Mouse (Mus musculus): ENCODE measurements around the gene Rrp9. TPM values are rescaled to one million over a fixed set of nuclear protein-coding genes. Genes with fewer than 3 reads are reported as not detected.
"Not testable (repeated sequence)": the region's sequence is repeated elsewhere in the genome, so short reads cannot be mapped to it uniquely, and the experiment has no call there.

Rrp9 gene
- total RNA-seq, 2 experiments from 2014 or later: 6.3 to 16.0 TPM

DNA sequence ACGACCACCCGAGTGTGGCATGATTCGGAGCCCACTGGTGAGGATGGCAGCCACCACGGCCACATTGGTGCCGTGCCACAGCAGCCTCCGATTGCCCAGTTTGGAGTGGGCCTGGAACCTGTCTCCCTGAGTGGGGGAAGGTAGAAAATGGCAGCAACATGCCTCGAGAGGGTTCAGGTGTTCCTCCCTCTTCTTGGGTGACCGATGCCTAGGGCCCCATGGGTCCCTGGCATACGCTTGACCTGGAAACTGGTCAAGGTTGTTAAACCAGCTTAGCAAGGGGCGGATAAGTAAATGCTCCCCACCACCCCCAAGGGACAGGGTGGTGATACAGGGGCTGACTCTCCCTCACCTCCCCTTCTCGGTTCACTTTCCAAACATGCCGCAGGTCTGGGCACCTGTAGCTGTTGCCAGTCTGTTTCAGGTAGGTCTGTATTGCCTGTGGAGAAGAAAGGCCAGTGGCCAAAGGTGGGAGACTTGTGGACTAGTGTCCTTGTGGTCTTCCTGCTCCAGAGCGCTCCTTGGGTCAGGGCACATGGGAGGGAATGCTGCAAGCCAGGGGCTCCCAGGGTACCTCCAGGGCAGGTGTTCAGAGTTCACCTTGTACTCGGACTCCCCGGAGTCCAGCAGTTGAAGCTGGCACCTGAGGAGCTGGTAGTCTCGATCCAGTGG, 2.5 kb upstream of the Rrp9 start:
- ATAC-seq (ENCODE audit: poor library complexity, severe bottlenecking): no peak

DNA sequence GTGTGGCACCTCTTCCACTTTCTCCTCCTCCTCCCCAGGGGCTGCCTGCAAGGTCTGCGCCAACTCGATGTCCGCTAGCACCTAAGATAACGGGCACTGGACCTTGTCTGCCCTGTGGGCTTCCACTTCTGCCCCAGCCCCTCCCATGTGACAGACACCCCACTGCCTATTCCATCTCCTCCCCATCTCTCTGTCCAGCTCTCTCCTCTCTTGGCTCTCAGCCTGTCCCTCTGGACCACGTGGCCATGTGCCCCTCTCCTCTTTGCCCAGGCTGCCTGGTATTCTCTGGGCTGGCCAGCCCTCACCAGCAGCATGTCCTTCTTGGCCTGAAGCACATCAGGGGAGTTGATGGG, 2.0 kb upstream of the Rrp9 start:
- ATAC-seq (ENCODE audit: poor library complexity, severe bottlenecking): no peak

DNA sequence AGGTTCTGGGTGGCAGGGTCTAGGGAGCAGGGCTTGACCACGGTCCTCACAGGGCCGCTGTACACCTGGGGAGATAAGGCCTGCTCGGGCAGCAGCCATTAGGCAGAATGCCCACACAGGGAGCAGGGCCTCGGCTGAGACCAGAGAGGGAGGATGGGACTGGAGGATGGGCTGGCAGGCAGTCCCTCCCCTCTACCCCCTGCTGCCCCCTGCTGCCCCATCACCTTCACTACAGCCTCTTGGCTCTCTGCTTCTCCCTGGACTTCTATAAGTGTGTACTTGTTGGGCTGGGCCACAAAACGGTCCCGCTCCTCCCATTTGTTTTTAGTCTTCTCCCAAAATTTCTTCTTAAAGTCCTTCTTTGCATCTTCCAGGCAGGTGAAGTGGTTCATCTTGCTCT, 1.3 kb upstream of the Rrp9 start:
- ATAC-seq (ENCODE audit: poor library complexity, severe bottlenecking): peak; percentile 41

DNA sequence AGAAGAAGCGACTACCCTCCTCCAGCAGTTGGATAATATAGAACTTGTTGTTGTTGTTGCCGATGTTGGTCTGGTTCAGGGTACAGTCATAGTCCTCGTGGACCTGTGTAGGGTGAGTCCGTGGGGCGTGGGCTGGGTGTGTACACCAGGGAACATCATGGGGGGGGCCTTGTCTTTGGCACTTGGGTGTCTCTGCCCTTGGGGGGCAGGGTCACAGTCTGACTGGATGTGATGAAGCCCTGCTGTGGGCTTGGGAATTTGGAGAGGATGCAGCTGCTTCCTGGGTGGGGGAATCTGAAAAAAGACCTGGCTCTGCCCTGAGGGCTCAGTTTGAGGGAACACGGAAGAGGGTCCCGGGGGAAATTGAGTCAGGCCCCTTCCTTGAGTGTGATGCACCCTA, 717 bp upstream of the Rrp9 start:
- no peak for ATAC-seq (ENCODE audit: poor library complexity, severe bottlenecking)

DNA sequence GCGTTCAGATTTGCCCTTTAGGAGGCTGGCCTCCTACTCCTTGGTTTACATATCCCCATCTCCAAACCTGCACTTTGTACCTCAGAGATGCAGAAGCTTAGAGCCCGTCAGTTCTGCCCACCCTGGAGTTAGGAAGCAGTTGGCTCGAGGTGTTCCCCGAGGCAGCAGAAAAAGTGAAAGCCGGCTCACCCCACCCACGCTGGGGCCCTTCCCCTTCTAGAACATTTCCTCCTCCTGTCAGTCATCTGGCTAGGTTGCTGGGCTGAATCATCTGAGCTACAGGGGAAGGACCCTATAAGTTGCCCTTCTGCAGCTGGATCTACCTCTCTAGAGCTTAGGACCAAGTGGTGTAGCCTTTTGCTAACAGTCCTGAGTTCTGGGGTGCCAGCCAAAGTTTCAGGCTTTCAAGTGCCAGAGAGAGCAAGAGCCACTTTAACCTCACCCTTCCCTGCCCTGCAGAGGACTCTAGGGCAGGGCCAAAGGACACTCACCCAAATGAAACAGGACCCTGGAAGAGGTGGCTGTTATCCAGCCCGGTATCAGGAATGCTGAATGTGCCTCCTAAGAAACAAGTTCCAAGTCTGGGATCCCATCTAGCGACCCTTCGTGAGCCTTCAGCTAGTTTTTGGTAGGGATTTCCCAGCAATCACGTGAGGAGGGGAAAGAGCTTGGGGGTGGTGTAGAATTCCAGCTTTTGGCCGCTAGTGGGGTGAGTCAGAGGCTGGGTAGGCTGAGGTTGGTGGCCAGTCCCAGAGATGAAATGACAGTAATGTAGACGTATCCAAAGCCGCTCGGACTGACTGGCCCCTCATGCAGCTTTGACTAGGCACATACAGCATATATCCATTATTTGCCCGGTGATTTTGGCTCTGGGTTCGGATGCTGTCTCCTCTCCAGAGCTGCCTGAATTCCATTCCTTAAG, 500 bp downstream of the Rrp9 start:
- peak; percentile 49 for ATAC-seq (ENCODE audit: poor library complexity, severe bottlenecking)

DNA sequence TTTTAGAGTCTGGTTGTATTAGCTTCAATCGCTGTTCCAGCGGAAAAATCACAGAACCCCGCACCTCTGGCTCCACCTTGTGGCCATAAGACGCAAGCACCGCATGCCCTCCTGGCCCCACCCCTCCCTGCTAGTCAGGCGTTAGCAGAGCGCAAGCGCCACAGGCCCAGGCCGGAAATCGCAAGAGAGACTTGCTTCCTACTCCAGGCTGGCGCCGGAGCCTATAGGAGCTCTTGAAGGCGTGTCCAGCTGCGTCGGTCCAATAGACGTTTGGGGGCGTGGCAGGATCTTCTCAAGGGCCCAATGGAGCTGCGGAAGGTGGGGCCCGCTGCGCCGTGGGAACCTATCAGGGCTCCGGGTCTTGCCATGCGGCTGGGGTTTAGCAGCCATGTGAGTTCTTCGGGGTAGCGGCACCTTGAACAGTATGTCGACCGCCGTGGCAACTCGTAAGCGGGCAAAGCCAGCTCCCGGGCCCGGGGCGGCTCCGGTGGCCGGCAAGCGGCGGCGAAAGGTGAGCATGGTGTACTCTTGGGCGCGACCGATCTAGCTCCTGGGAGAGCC, 1.2 kb downstream of the Rrp9 start, which contains the start of gene Parp3:
Gene Parp3, minus strand, starts transcription at position 26 of the 561 bp plus-strand sequence.
- peak; percentile 84 for ATAC-seq (ENCODE audit: poor library complexity, severe bottlenecking)

DNA sequence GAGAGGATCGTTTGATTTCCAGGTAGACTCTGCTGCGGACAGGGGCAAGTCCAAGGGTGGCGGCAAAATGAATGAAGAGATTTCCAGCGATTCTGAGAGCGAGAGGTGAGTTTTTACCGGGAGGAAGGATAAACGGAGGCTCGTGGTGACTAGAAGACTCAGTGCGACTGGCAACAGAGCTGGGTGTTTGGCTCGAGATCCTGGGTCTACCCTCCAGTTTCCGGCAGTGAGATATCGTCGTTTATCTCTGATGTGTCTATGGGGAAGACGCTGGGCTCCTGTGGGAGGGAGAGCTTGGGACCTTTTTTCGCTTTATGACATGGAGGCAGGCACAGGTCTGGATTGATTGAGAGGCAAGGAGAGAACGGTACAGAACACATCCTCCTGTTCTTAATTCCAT, 1.9 kb downstream of the Rrp9 start:
- ATAC-seq (ENCODE audit: poor library complexity, severe bottlenecking): no peak

DNA sequence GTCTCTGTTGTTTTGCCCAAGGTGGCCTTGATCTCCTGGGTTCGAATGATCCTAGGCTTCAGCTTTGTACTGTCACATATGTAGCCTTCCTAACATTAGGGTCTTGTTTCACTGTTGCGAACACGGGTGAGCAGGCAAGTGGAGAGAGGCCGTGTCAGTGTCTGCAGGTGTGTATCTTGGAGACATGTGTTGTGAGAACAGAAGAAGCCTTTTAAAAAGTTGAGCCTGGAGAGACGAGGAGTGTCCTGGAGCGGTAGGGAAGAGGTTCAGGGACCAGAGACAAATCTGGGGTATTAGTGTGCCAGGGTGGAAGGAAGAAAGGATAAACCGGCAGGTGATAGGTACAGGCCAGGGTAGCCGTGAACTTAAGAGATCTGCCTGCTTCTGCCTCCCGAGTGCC, 2.3 kb downstream of the Rrp9 start:
- no peak for ATAC-seq (ENCODE audit: poor library complexity, severe bottlenecking)

DNA sequence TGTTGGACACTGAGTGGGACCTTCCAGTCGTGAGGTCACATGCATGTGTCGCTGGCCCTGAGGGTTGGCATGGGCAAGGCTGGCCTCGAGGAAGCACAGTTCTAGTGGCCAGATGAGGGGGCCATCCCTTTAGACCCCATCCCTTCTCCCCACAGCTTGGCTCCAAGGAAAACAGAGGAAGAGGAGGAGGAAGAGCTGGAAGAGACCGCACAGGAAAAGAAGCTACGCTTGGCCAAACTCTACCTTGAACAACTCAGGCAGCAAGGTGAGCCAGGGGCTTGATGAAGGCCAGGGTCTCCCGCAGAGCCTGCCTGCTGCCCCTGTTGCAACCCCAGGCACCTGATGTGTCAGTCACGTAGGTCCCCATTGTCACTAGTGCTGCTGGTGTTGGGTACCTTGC, 4.8 kb downstream of the Rrp9 start:
- no peak for ATAC-seq (ENCODE audit: poor library complexity, severe bottlenecking)

DNA sequence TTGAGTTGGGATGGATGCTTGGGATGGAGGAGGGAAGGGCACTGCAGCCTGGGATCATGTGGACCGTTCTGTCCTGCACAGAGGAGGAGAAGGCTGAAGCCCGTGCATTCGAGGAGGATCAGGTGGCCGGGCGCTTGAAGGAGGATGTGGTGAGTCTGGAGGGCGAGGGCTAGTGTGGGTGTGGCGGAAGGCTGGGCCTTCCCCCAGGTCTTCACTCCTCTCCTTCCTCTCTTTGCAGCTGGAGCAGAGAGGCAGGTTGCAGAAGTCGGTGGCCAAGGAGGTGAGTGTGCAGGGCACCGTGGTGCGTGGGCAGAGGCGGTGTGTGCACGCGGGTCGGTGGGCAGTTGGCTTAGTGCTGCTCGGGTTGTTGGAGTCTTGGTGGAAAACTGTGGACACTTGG, 5.3 kb downstream of the Rrp9 start:
- ATAC-seq (ENCODE audit: poor library complexity, severe bottlenecking): peak; percentile 39

DNA sequence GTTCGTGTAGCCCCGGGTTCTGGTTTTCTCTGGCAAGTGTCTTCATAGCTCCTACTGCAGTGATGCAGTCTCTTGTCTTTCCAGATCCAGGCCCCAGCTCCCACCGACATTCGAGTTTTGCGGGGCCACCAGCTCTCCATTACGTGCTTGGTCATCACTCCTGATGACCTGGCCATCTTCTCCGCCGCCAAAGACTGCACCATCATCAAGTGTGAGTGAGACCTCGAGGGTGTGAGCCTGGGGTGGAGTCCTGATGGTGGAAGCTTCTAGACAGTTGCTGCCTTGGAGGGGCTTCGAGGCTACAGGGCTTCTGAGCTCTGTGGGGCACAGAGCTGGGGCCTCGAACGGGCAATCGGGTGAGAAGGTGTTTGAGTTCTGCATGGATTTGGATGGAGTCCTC, 5.9 kb downstream of the Rrp9 start:
- ATAC-seq (ENCODE audit: poor library complexity, severe bottlenecking): no peak

DNA sequence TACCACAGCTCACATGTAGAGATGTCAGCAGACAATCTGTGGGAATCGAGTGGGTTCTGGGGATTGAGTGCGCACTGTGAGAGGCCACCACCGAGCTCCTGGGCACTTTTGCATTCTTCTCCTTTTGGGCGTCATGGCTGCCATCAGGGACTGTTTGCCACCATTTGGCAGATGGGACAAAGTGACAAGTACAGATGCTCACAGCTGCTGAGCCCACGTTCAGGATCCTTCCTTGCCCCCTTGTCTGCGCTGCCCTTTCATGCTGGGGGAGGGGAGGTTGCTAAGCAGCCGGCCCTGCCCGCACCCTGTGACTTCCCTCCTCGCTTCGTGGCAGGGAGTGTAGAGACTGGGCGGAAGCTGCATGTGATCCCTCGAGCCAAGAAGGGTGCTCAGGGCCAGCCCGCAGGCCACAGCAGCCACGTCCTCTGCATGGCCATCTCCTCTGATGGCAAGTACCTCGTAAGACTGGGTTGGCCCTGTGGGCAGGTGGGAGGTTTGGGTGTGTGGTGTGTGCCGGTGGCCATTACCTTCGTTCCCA, 6.9 kb downstream of the Rrp9 start:
- ATAC-seq (ENCODE audit: poor library complexity, severe bottlenecking): no peak

DNA sequence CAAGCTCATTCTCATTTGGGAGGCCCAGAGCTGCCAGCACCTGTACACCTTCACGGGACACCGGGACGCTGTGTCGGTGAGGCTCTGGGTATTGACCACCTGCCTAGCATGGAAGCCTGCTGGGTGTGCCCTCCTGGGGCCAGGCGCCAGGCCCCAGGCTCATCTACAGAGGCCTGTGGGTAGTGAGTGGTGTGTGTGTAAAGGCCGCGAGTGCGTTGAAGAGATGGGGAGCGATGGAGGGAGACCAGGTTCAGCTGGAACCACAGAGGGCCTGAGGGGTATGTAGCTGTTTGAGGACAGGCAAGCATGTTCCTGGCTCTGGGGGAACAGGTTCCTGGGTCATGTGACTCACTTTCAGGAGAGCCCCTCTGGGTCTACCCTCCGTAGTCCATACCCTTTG, 7.4 kb downstream of the Rrp9 start:
- no peak for ATAC-seq (ENCODE audit: poor library complexity, severe bottlenecking)

DNA sequence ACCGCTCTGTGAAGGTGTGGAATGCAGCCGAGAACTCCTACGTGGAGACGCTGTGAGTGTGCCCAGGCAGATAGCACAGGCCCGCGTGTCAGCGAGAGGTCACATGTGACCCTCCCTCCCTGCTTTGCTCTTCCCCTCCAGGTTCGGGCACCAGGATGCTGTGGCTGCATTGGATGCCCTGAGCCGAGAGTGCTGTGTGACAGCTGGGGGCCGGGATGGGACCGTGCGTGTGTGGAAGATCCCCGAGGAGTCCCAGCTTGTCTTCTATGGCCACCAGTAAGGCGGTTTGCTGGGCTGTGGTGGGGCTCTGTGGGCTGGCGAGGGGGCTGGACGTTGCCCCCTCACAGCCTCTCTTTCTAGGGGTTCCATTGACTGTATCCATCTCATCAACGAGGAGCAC, 7.8 kb downstream of the Rrp9 start:
- ATAC-seq (ENCODE audit: poor library complexity, severe bottlenecking): no peak

DNA sequence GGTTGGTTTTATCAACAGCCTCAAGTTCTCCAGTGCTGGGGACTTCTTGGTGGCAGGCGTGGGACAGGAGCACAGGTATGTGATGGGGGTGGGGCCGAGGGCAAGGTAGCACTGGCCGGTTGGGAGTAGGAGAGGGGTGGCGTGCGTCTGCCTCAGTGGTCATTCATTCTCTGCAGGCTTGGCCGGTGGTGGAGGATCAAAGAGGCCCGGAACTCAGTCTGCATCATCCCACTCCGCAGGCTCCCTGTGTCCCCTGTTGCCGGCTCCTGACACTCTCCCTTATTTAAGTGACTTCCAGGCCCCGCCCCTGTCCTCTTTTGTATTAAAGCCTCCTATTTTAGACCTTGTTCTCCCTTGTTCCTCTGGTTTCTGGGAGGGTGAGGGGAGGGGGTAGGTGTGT, 9.3 kb downstream of the Rrp9 start:
- no peak for ATAC-seq (ENCODE audit: poor library complexity, severe bottlenecking)

DNA sequence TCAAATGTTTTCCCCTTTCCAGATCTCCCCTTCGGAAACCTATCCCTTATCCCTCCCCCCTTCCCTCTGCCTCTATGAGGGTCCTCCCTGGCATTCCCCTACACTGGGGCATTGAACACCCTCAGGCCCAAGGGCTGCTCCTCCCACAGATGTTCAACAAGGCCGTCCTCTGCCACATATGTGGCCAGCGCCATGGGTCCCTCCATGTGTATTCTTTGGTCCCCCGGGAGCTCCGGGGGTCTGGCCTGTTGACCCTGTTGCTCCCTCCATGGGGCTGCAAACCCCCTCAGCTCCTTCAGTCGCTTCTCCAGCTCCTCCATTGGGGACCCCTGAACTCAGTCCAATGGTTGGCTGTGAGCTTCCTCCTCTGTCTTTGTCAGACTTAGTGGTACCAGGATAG, 11.8 kb downstream of the Rrp9 start:
- ATAC-seq (ENCODE audit: poor library complexity, severe bottlenecking): not testable (repeated sequence)

DNA sequence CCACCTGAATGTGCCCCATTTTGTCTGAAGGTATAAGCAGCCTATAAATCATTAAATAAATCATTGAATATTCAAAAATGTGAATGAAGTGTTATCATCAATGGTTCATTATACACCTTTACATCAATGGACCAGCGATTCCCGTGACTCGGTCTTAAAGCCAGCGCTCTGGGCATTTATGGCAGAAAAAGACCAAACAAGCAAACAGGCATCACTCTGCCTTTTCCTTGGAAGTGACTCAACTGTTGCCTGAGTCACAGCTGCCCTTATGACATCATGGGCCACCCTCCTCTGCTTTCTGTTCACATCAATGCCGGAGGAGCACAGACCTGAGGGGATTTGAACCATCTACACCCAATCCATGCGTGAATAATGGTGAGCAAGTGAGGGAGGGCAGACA, 23.9 kb downstream of the Rrp9 start, which contains the start of gene Iqcf1:
Gene Iqcf1, plus strand, starts transcription at position 301 of the 400 bp plus-strand sequence.
- no peak for ATAC-seq (ENCODE audit: poor library complexity, severe bottlenecking)

DNA sequence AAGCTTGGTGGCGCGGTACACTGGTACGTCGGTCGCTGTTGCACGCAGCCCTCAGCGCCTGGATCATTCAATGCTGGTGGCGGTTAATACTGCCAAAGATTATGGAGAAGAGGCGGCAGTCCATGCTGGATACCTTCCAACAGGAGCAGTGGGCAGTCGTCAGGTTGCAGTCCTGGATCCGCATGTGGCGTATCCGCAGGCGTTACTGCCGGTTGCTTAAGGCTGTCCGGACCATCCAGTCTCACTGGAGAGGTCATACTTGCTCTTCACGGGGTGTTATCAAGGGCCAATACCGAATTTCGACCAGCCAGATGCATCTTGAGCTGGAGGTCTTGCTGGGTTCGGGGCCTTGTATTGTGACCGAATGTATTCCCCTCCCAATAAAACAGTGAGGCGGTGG, 26.1 kb downstream of the Rrp9 start:
- ATAC-seq (ENCODE audit: poor library complexity, severe bottlenecking): no peak

DNA sequence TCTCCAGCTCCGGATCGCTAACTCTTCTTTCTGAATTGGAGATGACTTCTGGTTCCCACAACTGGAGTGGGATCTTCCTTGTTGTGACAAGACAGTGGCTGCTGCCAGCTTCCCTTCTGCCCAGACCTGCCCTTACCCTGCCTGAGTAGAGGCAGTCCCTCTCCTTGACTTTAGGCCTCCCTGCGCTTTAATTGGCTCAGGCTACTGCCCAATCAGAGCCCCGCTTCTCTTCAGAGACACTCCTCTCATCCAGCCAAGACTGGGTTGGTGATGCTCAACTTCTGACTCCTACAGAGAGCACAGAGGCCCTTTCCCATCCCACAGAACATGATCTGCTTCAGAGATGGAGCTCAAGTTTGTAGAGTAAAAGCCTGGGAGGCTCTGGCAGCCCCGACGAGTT, 28.5 kb downstream of the Rrp9 start:
- ATAC-seq (ENCODE audit: poor library complexity, severe bottlenecking): no peak

DNA sequence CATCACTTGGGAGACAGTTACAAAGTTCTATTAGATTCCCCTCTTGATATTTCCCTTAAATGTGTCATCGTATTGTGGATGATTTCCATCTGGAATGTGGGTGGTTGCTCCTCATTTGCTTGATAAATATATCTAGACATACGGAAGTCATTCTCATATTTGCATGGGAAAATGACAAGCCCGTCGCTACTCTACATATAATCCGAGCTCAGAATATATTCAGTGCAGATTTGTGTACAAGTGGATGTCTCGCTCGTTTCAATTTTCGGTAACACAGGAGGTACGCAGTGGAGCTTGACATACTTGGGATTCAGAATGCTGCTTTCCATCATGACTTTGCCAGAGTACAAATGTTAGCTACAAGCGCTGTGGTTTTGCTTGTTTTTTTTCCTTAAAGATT, 33.6 kb downstream of the Rrp9 start:
- ATAC-seq (ENCODE audit: poor library complexity, severe bottlenecking): no peak

DNA sequence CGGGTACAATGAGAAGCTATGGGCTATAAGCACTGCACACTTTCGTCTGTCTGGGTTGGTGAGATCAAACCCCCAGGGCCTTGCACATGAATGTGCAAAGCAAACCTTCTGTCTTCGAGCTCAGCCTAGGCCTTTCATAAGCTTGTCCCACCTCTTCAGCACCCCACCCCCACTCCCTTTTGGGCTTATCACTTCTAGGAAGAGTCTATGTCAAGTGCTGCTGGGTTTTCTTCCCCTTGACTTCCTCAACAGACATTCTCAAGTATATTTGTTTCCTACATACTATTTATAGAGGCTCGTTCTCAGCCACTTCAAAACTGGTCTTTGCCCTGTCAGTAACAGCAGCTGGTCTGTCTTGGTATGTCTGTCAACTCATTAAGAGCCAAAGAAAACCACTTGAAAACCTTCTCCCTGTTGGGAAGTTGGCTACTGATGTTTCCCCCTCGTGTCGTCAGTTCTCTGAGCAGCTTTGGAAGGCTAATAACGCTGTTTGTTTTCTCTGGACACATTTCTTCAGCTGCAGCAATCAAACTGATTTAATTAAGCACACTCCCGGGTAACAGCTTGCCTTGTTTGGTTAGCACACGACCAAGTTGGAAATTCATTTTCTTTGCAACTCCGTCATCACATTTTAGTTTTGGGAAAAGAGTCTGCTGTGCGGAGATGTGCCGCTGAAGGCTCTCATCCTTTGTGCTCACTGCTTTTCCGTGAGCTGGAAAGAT, 37.1 kb downstream of the Rrp9 start:
- no peak for ATAC-seq (ENCODE audit: poor library complexity, severe bottlenecking)
